Mouse (Mus musculus) heart, embryonic 14.5 days (tissue): Measurements from ENCODE around the gene Psmd7. TPM values are rescaled to one million over a fixed set of nuclear protein-coding genes. Genes with fewer than 3 reads are reported as not detected.

Experiments used
- ATAC-seq: fragments of 200-750 bp; cut with Nextera tagmentation; 2 replicates; pipeline ENCODE4 v1.8.0; 2017; ENCODE audit warnings: low read depth, moderate TSS enrichment; ENCODE audit not compliant: insufficient number of reproducible peaks, insufficient read depth, low FRiP score
- H3K27ac ChIP-seq, 2 experiments: fragments of 200-500 bp in 1 of 2; fragments of 300-500 bp in 1 of 2; sonication (generic) in 1 of 2; replicated peaks in 1 of 2; 2 replicates each; pipeline ENCODE4 v1.5.1; 2012 to 2014; ENCODE audit warnings: low read depth in 2 of 2, low read length in 2 of 2, control low read depth in 1 of 2, mild to moderate bottlenecking in 1 of 2, mixed read lengths in 1 of 2; ENCODE audit not compliant: control insufficient read depth in 1 of 2, insufficient read depth in 1 of 2
- H3K27me3 ChIP-seq: fragments of 300-500 bp; sonication (generic); 2 replicates; pipeline ENCODE4 v1.6.1; 2014; ENCODE audit warnings: mild to moderate bottlenecking, low read length, control low read depth; ENCODE audit not compliant: control insufficient read depth, insufficient read depth
- H3K36me3 ChIP-seq: fragments of 300-500 bp; sonication (generic); 2 replicates; pipeline ENCODE4 v1.6.1; 2014; ENCODE audit warnings: mild to moderate bottlenecking, control low read depth, low read length, mixed read lengths; ENCODE audit not compliant: control insufficient read depth, insufficient read depth
- H3K4me1 ChIP-seq, 2 experiments: fragments of 200-500 bp in 1 of 2; fragments of 300-500 bp in 1 of 2; sonication (generic) in 1 of 2; 2 replicates each; pipeline ENCODE4 v1.6.1; 2012 to 2014; ENCODE audit warnings: low read length in 2 of 2, control low read depth in 1 of 2, mixed read lengths in 1 of 2; ENCODE audit not compliant: control insufficient read depth in 2 of 2, insufficient read depth in 2 of 2
- H3K4me2 ChIP-seq: fragments of 300-500 bp; sonication (generic); 2 replicates; pipeline ENCODE4 v1.6.1; 2014; ENCODE audit warnings: mild to moderate bottlenecking, low read length
- H3K4me3 ChIP-seq, 2 experiments: fragments of 200-500 bp in 1 of 2; fragments of 300-500 bp in 1 of 2; sonication (generic) in 1 of 2; 2 replicates each; pipeline ENCODE4 v1.5.1; 2012 to 2014; ENCODE audit warnings: low read length in 2 of 2, mild to moderate bottlenecking in 2 of 2, control low read depth in 1 of 2, low read depth in 1 of 2, moderate library complexity in 1 of 2; ENCODE audit not compliant: control insufficient read depth in 1 of 2, insufficient read depth in 1 of 2
- H3K9ac ChIP-seq: fragments of 300-500 bp; sonication (generic); 2 replicates; pipeline ENCODE4 v1.6.1; 2014; ENCODE audit warnings: mild to moderate bottlenecking, low read length
- H3K9me3 ChIP-seq: fragments of 300-500 bp; sonication (generic); 2 replicates; pipeline ENCODE4 v1.6.1; 2016; ENCODE audit warnings: low read length, control low read depth; ENCODE audit not compliant: control insufficient read depth
- WGBS: fragments of 180-500 bp; shearing (Covaris S2); extraction: QIAGEN DNeasy Blood & Tissue Kit; methylation state at CpG from one replicate; pipeline ENCODE4 v1.1.7; 2014; 5-methylcytosine and 5-hydroxymethylcytosine counted together
- polyA plus RNA-seq: library from polyadenylated mRNA; unstranded; fragments of >200 nt; fragmentation: Nextera tagmentation; extraction: Ambion mirVana; gene quantifications from 2 replicates; pipeline ENCODE4 v1.2.1, GENCODE M21; 2014

Psmd7 gene
- polyA plus RNA-seq, 1 experiment from 2014 or later: 179 TPM

- Histone ChIP-seq H3K27ac (no peak overlapping the region), H3K4me2 (no peak overlapping the region), H3K27me3 (no peaks in the 10 kb centered on the region), H3K4me1 (peaks cover 0 to 5% of the 10 kb centered on the region in 2 experiments; a peak in 2 of 4 replicates), H3K4me3 (no peak overlapping the region), H3K9ac (no peak overlapping the region), H3K9me3 (no peaks in the 10 kb centered on the region), H3K36me3 (peaks cover 11% of the 10 kb centered on the region)
- no peak for ATAC-seq
- WGBS: 79% methylated on average over 9 of the region's 9 CpGs
Observed at GRCm38 (mm10) chr8:107562164-107562563, 26.1 kb downstream of the Psmd7 start.

GRCm38 (mm10) chr8:107560820-107561536 lies 27.3 kb downstream of the Psmd7 start:
- no peak for ATAC-seq
- 54% methylated on average over 16 of the region's 16 CpGs for WGBS
- Histone ChIP-seq H3K27ac (no peak overlapping the region), H3K4me2 (peak overlapping the region; percentile 25; the same call in 1 of the 2 replicates), H3K4me3 (no peak overlapping the region), H3K36me3 (peaks cover 18% of the 10 kb centered on the region), H3K27me3 (no peaks in the 10 kb centered on the region), H3K4me1 (peaks cover 8 to 10% of the 10 kb centered on the region in 2 experiments), H3K9ac (no peak overlapping the region), H3K9me3 (no peaks in the 10 kb centered on the region)

GRCm38 (mm10) chr8:107556511-107556936 lies 31.7 kb downstream of the Psmd7 start:
- 26% methylated on average over 12 of the region's 12 CpGs for WGBS
- Histone ChIP-seq H3K27me3 (no peaks in the 10 kb centered on the region), H3K9me3 (no peaks in the 10 kb centered on the region), H3K27ac (no peak overlapping the region), H3K9ac (no peak overlapping the region), H3K4me1 (peaks cover 8 to 10% of the 10 kb centered on the region in 2 experiments), H3K36me3 (peaks cover 42% of the 10 kb centered on the region), H3K4me3 (no peak overlapping the region), H3K4me2 (peak overlapping the region; percentile 16; the same call in 1 of the 2 replicates)
- ATAC-seq: no peak

GRCm38 (mm10) chr8:107555231-107555630 lies 33.0 kb downstream of the Psmd7 start:
- WGBS: 80% methylated on average over 10 of the region's 10 CpGs
- Histone ChIP-seq H3K36me3 (peaks cover 45% of the 10 kb centered on the region), H3K27me3 (no peaks in the 10 kb centered on the region), H3K9me3 (no peaks in the 10 kb centered on the region), H3K4me3 (no peak overlapping the region), H3K4me1 (peaks cover 4 to 10% of the 10 kb centered on the region in 2 experiments; a peak in 3 of 4 replicates), H3K9ac (no peak overlapping the region), H3K4me2 (no peak overlapping the region), H3K27ac (no peak overlapping the region)
- no peak for ATAC-seq

- H3K4me3 ChIP-seq: no peak overlapping the region
- no peak overlapping the region for H3K9ac ChIP-seq
- H3K4me1 ChIP-seq: peaks cover 4 to 10% of the 10 kb centered on the region in 2 experiments; a peak in 3 of 4 replicates
- H3K27me3 ChIP-seq: no peaks in the 10 kb centered on the region
- H3K9me3 ChIP-seq: no peaks in the 10 kb centered on the region
- peaks cover 50% of the 10 kb centered on the region for H3K36me3 ChIP-seq
- no peak for ATAC-seq
- no peak overlapping the region for H3K4me2 ChIP-seq
- no peak overlapping the region for H3K27ac ChIP-seq
- WGBS: 71% methylated on average over 6 of the region's 6 CpGs
Observed at GRCm38 (mm10) chr8:107552234-107552633, 36.0 kb downstream of the Psmd7 start.

- H3K27ac ChIP-seq: peak overlapping the region in 1 of 2 experiments; percentile 67; a peak in 1 of 4 replicates
- H3K4me2 ChIP-seq: peak overlapping the region; percentile 40
- no peak for ATAC-seq
- H3K4me3 ChIP-seq: no peak overlapping the region
- WGBS: 81% methylated on average over 8 of the region's 8 CpGs
- H3K9ac ChIP-seq: peak overlapping the region; percentile 27; the same call in 1 of the 2 replicates
- no peaks in the 10 kb centered on the region for H3K27me3 ChIP-seq
- H3K36me3 ChIP-seq: peaks cover 19% of the 10 kb centered on the region
- H3K4me1 ChIP-seq: peaks cover 22 to 23% of the 10 kb centered on the region in 2 experiments
- H3K9me3 ChIP-seq: no peaks in the 10 kb centered on the region
Observed at GRCm38 (mm10) chr8:107546817-107547216, 41.4 kb downstream of the Psmd7 start.

GRCm38 (mm10) chr8:107546154-107546553 lies 42.1 kb downstream of the Psmd7 start:
- Histone ChIP-seq H3K4me2 (peak overlapping the region; percentile 40), H3K27me3 (no peaks in the 10 kb centered on the region), H3K9me3 (no peaks in the 10 kb centered on the region), H3K4me1 (peaks cover 22 to 24% of the 10 kb centered on the region in 2 experiments), H3K9ac (0 out of 2 replicates have a peak overlapping the region, but pooled peaks have one; percentile 36), H3K27ac (peak overlapping the region; percentile 15 to 67; a peak in 3 of 4 replicates), H3K36me3 (peaks cover 19% of the 10 kb centered on the region), H3K4me3 (peak overlapping the region in 1 of 2 experiments; percentile 14; a peak in 1 of 4 replicates)
- 62% methylated on average over 4 of the region's 4 CpGs for WGBS
- ATAC-seq: no peak
